Mouse (Mus musculus) brown adipose tissue, adult 24 weeks (tissue): ENCODE measurements around the gene Hfe. TPM values are rescaled to one million over a fixed set of nuclear protein-coding genes. Genes with fewer than 3 reads are reported as not detected.
"Not testable (repeated sequence)": the region's sequence is repeated elsewhere in the genome, so short reads cannot be mapped to it uniquely, and the experiment has no call there.

Source experiments
- H3K27ac ChIP-seq: fragments of 200-500 bp; replicated peaks from 2 replicates; pipeline ENCODE4 v1.5.1; 2012; ENCODE audit warnings: low read depth, mild to moderate bottlenecking, low read length
- H3K4me1 ChIP-seq: fragments of 200-500 bp; 2 replicates; pipeline ENCODE4 v1.6.1; 2012; ENCODE audit warnings: low read length, mixed read lengths; ENCODE audit not compliant: control insufficient read depth, insufficient read depth, insufficient read length
- H3K4me3 ChIP-seq: fragments of 200-500 bp; 2 replicates; pipeline ENCODE4 v1.5.1; 2012; ENCODE audit warnings: low read depth, mild to moderate bottlenecking, low read length, moderate library complexity; ENCODE audit not compliant: insufficient read depth
- polyA plus RNA-seq: library from polyadenylated mRNA; stranded (reverse); fragments of >200 nt; gene quantifications from 2 replicates; pipeline ENCODE4 v1.2.4, GENCODE M21; 2012; ENCODE audit not compliant: missing spikeins, insufficient read depth, insufficient read length

The Hfe gene
- polyA plus RNA-seq, 1 experiment: 30.2 TPM

- no peak overlapping the region for H3K4me3 ChIP-seq
- H3K4me1 ChIP-seq: no peaks in the 10 kb centered on the region
- no peak overlapping the region for H3K27ac ChIP-seq
Measured at GRCm38 (mm10) chr13:23737091-23737490, 26.4 kb upstream of the Hfe start.

GRCm38 (mm10) chr13:23732156-23732804, 21.6 kb upstream of the Hfe start:
- Histone ChIP-seq H3K4me3 (no peak overlapping the region), H3K4me1 (peaks cover 4% of the 10 kb centered on the region; the same call in 1 of the 2 replicates), H3K27ac (no peak overlapping the region)

DNA sequence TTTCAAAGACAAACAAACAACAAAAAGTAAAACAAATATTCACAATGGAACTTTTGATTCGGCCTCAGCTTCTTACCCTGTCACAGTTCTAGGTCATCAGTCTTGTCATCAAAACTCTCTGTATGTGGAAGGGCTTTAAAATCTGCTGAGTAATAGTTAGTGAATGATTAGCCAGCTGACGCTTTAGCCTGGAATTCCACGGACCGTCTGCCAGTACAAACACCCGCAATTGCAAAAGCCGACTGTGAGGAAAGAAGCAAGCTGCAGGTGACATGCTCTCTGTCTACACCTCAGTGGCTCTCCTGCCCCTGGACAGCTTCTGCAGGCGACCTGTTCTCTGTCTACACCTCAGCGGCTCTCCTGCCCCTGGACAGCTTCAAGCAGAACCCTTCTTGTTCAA, 19.8 kb upstream of the Hfe start:
- Histone ChIP-seq H3K27ac (0 out of 2 replicates have a peak overlapping the region, but pooled peaks have one; percentile 18), H3K4me3 (no peak overlapping the region), H3K4me1 (peaks cover 4% of the 10 kb centered on the region; the same call in 1 of the 2 replicates)

GRCm38 (mm10) chr13:23729706-23730105, 19.1 kb upstream of the Hfe start:
- no peak overlapping the region for H3K4me3 ChIP-seq
- H3K27ac ChIP-seq: peak overlapping the region; percentile 61
- H3K4me1 ChIP-seq: peaks cover 4% of the 10 kb centered on the region; the same call in 1 of the 2 replicates

DNA sequence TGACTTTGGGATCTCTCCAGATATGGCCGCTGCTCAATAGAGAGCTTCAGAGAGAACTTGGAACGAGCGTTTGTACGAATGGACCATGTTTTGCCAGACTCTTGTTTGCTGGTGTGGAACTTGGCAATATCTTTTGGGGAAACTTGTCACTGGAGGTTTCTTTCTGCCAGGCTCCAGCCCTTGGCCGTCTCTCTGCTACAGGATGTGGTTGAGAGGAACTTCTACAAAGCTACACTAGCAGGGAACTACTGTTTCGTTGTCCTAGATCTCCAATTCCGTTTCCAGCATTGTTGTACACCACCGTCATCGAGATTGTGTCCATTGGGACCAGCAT, 18.5 kb upstream of the Hfe start:
- Histone ChIP-seq H3K4me3 (no peak overlapping the region), H3K4me1 (peaks cover 4% of the 10 kb centered on the region; the same call in 1 of the 2 replicates), H3K27ac (peak overlapping the region; percentile 61)

- no peak overlapping the region for H3K4me3 ChIP-seq
- peaks cover 4% of the 10 kb centered on the region; the same call in 1 of the 2 replicates for H3K4me1 ChIP-seq
- peak overlapping the region; percentile 61 for H3K27ac ChIP-seq
Measured at GRCm38 (mm10) chr13:23728472-23729191, 18.0 kb upstream of the Hfe start.

DNA sequence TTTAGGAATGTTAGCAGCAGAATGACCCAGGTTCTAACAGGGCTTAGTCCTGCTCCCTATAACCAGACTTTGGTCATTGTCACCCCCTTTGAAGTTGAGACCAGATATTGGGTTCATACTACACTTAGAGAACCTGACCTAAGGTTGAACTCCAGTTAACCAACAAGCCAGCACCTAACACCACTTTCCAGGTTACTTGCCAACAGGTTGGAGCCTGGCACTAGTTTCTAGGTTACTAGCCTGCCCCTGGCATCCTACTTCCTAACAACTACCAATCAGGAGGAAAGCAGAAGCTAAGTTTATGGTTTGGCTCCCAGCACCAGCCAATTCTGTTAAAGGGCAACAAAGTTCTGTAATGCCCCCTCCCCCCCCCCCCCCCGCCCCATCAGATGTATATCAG, 14.6 kb upstream of the Hfe start:
- Histone ChIP-seq H3K4me3 (no peak overlapping the region), H3K27ac (no peak overlapping the region), H3K4me1 (peaks cover 4% of the 10 kb centered on the region; the same call in 1 of the 2 replicates)

DNA sequence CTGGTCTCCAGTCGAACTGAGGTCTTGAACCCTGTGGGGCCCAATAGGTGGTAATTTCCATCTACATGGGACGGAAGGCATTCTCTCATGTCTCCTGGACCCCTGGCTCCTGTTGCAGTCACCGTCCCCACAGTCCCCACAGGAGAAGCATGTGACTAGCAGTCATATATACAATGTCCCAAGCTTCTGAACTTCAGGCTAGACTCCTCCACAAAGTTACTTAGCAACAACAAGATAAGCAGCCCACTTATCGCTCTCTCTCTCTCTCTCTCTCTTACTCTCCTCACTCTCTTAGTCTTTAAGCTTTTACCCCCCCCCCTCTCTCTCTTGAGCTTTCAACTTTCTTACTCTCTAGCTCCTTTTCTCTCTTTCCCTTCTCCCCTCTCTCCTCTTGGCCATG, 13.6 kb upstream of the Hfe start:
- Histone ChIP-seq H3K4me1 (no peaks in the 10 kb centered on the region), H3K4me3 (no peak overlapping the region), H3K27ac (no peak overlapping the region)

GRCm38 (mm10) chr13:23717593-23718245, 7.1 kb upstream of the Hfe start:
- H3K4me3 ChIP-seq, H3K4me1 ChIP-seq: not testable (repeated sequence)
- H3K27ac ChIP-seq: peak overlapping the region; percentile 75

GRCm38 (mm10) chr13:23717176-23717575, 6.5 kb upstream of the Hfe start:
- H3K27ac ChIP-seq: peak overlapping the region; percentile 75
- no peaks in the 10 kb centered on the region; the same call in 1 of the 2 replicates for H3K4me1 ChIP-seq
- no peak overlapping the region for H3K4me3 ChIP-seq

GRCm38 (mm10) chr13:23716261-23717042, 5.8 kb upstream of the Hfe start:
- Histone ChIP-seq H3K27ac (no peak overlapping the region; the same call in 1 of the 2 replicates), H3K4me3 (no peak overlapping the region), H3K4me1 (no peaks in the 10 kb centered on the region; the same call in 1 of the 2 replicates)

DNA sequence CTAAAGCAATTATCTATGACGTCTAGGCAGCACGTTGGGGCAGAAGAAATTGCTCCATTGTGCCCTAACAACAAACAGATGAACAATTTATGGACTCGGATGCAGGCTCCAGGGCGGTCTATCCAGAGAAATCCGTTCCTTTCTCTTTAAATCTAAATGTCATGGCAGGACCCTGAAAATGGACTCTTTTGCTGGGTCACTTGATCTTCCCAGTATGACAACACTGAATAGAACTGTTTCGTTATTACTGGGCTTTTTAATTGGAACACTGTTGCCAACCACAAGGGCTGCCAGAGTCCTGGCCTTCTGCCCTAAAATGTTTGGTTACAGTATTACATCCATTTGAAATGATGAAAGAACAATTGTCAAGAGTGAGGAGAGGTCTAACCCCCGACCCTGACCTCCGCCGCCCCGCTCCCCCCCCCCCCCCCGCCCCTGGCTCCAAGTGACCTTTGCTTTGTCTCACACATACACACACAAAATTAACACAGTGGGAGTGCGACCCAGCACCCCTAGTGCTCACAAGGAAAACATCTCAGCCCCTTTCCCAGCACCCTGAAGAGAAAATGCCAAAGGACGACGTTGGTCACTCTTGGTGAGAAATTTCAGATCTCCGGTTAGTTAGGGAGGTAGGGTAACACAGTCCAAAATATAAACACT, 810 bp downstream of the Hfe start:
- Histone ChIP-seq H3K27ac (peak overlapping the region; percentile 89), H3K4me3 (peak overlapping the region; percentile 85), H3K4me1 (peaks cover 7% of the 10 kb centered on the region)

GRCm38 (mm10) chr13:23708654-23709053, 2.0 kb downstream of the Hfe start:
- Histone ChIP-seq H3K4me1 (peaks cover 7% of the 10 kb centered on the region), H3K27ac (peak overlapping the region; percentile 43; the same call in 1 of the 2 replicates), H3K4me3 (no peak overlapping the region)

DNA sequence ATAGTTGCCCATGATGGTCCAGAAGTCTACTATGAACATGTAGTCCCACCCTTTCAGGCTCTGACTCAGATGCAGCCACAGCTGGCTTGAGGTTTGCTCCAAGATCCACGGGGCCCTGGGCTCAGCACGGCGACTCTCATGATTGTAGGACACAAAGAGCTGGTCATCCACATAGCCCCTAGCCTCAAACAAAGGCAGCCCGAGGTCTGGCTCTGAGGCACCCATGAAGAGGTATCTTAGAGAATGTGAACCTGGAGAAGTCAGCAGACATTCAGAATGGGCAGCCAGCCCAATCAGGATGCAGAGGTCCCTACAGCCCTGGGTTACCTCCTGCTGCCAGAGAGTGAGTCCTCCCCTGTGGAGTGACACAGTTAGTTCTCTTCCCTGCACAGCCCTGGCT, 2.6 kb downstream of the Hfe start:
- Histone ChIP-seq H3K4me3 (no peak overlapping the region), H3K27ac (no peak overlapping the region), H3K4me1 (peaks cover 7% of the 10 kb centered on the region)
